Mouse (Mus musculus) heart, adult 8-10 months (tissue): Measurements from ENCODE around the gene Pou3f3. TPM values are rescaled to one million over a fixed set of nuclear protein-coding genes. Genes with fewer than 3 reads are reported as not detected.

ENCODE experiments used
- total RNA-seq, 4 experiments: library from RNA; stranded (reverse); gene quantifications; 2 replicates each; pipeline ENCODE4 v1.2.4; 2022

The Pou3f3 gene
- total RNA-seq, 4 experiments from 2014 or later, result 0.09 TPM; not detected in 3

Other genes with a start within 250 kb of the Pou3f3 start
- gene Mrps9, start 155.5 kb downstream of the Pou3f3 start, total RNA-seq, result 100 to 1,000 TPM in 3 of 4 experiments, 10 to 100 TPM in 1; 98.7 to 111 (median 104) TPM